Mouse (Mus musculus) CH12.LX (cell line): Measurements from ENCODE around the gene Btg1-ps1. TPM values are rescaled to one million over a fixed set of nuclear protein-coding genes. Genes with fewer than 3 reads are reported as not detected.

ENCODE experiments used
- DNase-seq: peaks from one replicate; pipeline ENCODE4 v3.0.0-alpha.2; 2013; ENCODE audit errors: extremely low read depth
- H3K27ac ChIP-seq: 2 replicates; pipeline ENCODE4 v1.5.1; 2012; ENCODE audit warnings: low read depth, mild to moderate bottlenecking, control low read depth, moderate library complexity; ENCODE audit not compliant: insufficient read depth
- H3K27me3 ChIP-seq: replicated peaks from 2 replicates; pipeline ENCODE3; 2012; ENCODE audit warnings: inconsistent platforms
- H3K36me3 ChIP-seq, 2 experiments: replicated peaks in 1 of 2; 2 replicates each; pipeline versions ENCODE3 to v1.6.1; 2012; ENCODE audit warnings: inconsistent platforms in 1 of 2, low read length in 1 of 2, mild to moderate bottlenecking in 1 of 2, mixed read lengths in 1 of 2, moderate library complexity in 1 of 2; ENCODE audit not compliant: control insufficient read depth in 1 of 2, insufficient read depth in 1 of 2
- H3K4me1 ChIP-seq, 2 experiments: 2 replicates each; pipeline ENCODE4 v1.6.1; 2012; ENCODE audit warnings: inconsistent platforms in 1 of 2, moderate library complexity in 1 of 2; ENCODE audit not compliant: insufficient read depth in 2 of 2, control insufficient read depth in 1 of 2
- H3K4me2 ChIP-seq: 2 replicates; pipeline ENCODE4 v1.6.1; 2012; ENCODE audit warnings: low read depth, mild to moderate bottlenecking, control low read depth; ENCODE audit not compliant: poor library complexity, insufficient read depth, severe bottlenecking
- H3K4me3 ChIP-seq, 3 experiments: fragments of 150-350 bp in 1 of 3; sonication (generic) in 1 of 3; replicated peaks in 1 of 3; 2 replicates each; pipeline versions ENCODE3 to v1.5.1; 2011 to 2012; ENCODE audit warnings: low read depth in 2 of 3, low read length in 2 of 3, mild to moderate bottlenecking in 2 of 3, moderate library complexity in 2 of 3, control low read depth in 1 of 3, improper control_type of control experiment in 1 of 3, inconsistent platforms in 1 of 3, mixed read lengths in 1 of 3; ENCODE audit not compliant: poor library complexity in 1 of 3
- H3K79me2 ChIP-seq: replicated peaks from 2 replicates; pipeline ENCODE4 v1.6.1; 2012; ENCODE audit warnings: mild to moderate bottlenecking, moderate library complexity; ENCODE audit not compliant: control insufficient read depth, poor library complexity, insufficient read depth, severe bottlenecking; ENCODE audit errors: extremely low read depth
- H3K9ac ChIP-seq: 2 replicates; pipeline ENCODE4 v1.6.1; 2012; ENCODE audit warnings: low read depth, mild to moderate bottlenecking, control low read depth, moderate library complexity; ENCODE audit not compliant: insufficient read depth
- H3K9me3 ChIP-seq: replicated peaks from 2 replicates; pipeline ENCODE3; 2012; ENCODE audit warnings: low read length, inconsistent platforms, mixed read lengths
- BHLHE40 ChIP-seq: IDR thresholded peaks from 2 replicates; pipeline ENCODE4 v1.6.1; 2011; ENCODE audit warnings: mild to moderate bottlenecking, low read depth, low read length, improper control_type of control experiment
- CHD1 ChIP-seq: IDR thresholded peaks from 2 replicates; pipeline ENCODE4 v1.6.1; 2012; ENCODE audit warnings: low read depth, low read length, improper control_type of control experiment, inconsistent platforms
- CTCF ChIP-seq, 2 experiments: IDR thresholded peaks in 1 of 2; conservative IDR thresholded peaks in 1 of 2; 2 replicates each; pipeline ENCODE4 v1.5.1; 2011 to 2012; ENCODE audit warnings: low read depth in 2 of 2, low read length in 2 of 2, improper control_type of control experiment in 1 of 2, inconsistent platforms in 1 of 2, mild to moderate bottlenecking in 1 of 2, moderate library complexity in 1 of 2
- ELF1 ChIP-seq: IDR thresholded peaks from 2 replicates; pipeline ENCODE4 v1.6.1; 2014; ENCODE audit warnings: low read depth, mild to moderate bottlenecking, inconsistent platforms, low read length, improper control_type of control experiment
- JUN ChIP-seq: IDR thresholded peaks from 2 replicates; pipeline ENCODE4 v1.6.1; 2011; ENCODE audit warnings: low read depth, mild to moderate bottlenecking, low read length, improper control_type of control experiment, moderate library complexity; ENCODE audit not compliant: insufficient read depth
- KAT2A ChIP-seq: IDR thresholded peaks from 2 replicates; pipeline ENCODE4 v1.6.1; 2012; ENCODE audit warnings: low read length, improper control_type of control experiment, inconsistent platforms; ENCODE audit not compliant: insufficient replicate concordance
- MAFK ChIP-seq: IDR thresholded peaks from 2 replicates; pipeline ENCODE4 v1.6.1; 2011; ENCODE audit warnings: low read length, improper control_type of control experiment; ENCODE audit not compliant: insufficient replicate concordance
- MAZ ChIP-seq: IDR thresholded peaks from 2 replicates; pipeline ENCODE4 v1.6.1; 2012; ENCODE audit warnings: low read depth, mild to moderate bottlenecking, inconsistent platforms, low read length, improper control_type of control experiment, moderate library complexity
- MEF2A ChIP-seq: IDR thresholded peaks from 2 replicates; pipeline ENCODE4 v1.6.1; 2014; ENCODE audit warnings: low read depth, mild to moderate bottlenecking, inconsistent platforms, low read length, improper control_type of control experiment, borderline replicate concordance
- POLR2AphosphoS2 ChIP-seq: IDR thresholded peaks from 2 replicates; pipeline ENCODE4 v1.6.1; 2011; ENCODE audit warnings: low read depth, low read length, improper control_type of control experiment
- RAD21 ChIP-seq: IDR thresholded peaks from 2 replicates; pipeline ENCODE4 v1.6.1; 2011; ENCODE audit warnings: low read depth, mild to moderate bottlenecking, low read length, improper control_type of control experiment, moderate library complexity
- SIN3A ChIP-seq: IDR thresholded peaks from 2 replicates; pipeline ENCODE4 v1.6.1; 2012; ENCODE audit warnings: low read length, improper control_type of control experiment, inconsistent platforms
- SMC3 ChIP-seq: IDR thresholded peaks from 2 replicates; pipeline ENCODE4 v1.6.1; 2011; ENCODE audit warnings: low read depth, low read length, improper control_type of control experiment
- TBP ChIP-seq: conservative IDR thresholded peaks from 2 replicates; pipeline ENCODE4 v1.6.1; 2011; ENCODE audit warnings: low read depth, low read length, improper control_type of control experiment
- ZMIZ1 ChIP-seq: IDR thresholded peaks from 2 replicates; pipeline ENCODE4 v1.6.1; 2012; ENCODE audit warnings: low read depth, mild to moderate bottlenecking, inconsistent platforms, low read length, improper control_type of control experiment
- dilution Hi-C: fragments of 300-500 bp; cut with MboI; formaldehyde crosslinking; loops from 2 replicates; pipeline ENCODE4 v1.14.3; 2020; ENCODE audit warnings: low sequenced_read_pairs; ENCODE audit not compliant: extremely low pct_unique_long_range_greater_than_20kb, extremely low pct_ligation_motif_present
- in situ Hi-C: fragments of 300-500 bp; cut with MboI; formaldehyde crosslinking; loops from 3 replicates; pipeline ENCODE4 v1.14.3; 2019; ENCODE audit warnings: low sequenced_read_pairs, low pct_ligation_motif_present, low pct_unique_long_range_greater_than_20kb, mixed read lengths
- polyA plus RNA-seq: library from polyadenylated mRNA; unstranded; fragments of >175 nt; gene quantifications from 2 replicates; pipeline ENCODE4 v1.2.1, GENCODE M21; 2012; ENCODE audit warnings: low read depth; ENCODE audit not compliant: insufficient read length
- total RNA-seq, 2 experiments: library from RNA; depleted of rRNA; stranded (reverse); fragments of 300-350 nt in 1 of 2; fragments of >200 nt in 1 of 2; gene quantifications; 2 replicates each; pipeline ENCODE4 v1.2.3; 2012 to 2014

Btg1-ps1 gene
- total and polyA plus RNA-seq, 3 experiments = not detected

DNA sequence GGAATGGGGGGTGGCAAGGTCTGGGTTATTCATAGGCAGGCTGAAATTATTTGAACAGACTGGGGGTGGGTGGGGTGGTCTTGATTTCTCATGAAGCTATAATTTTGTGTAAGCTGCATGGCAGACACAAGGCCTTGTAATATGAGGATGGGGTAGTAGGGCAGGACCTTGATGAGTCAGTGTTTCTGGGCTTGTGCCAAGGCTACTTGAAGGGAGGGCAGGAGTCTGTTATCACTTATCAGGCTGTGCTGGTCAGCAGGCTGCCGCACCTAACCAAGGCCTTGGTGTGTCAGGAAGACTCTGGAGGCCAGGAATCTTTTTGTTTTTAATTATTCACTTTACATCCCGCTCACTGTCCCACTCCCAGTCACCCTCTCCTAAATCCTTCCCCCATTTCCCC is 9.9 kb downstream of the Btg1-ps1 start:
- no peak overlapping the region for H3K4me3 ChIP-seq
- no peak for DNase-seq
- H3K4me2 ChIP-seq = no peak overlapping the region
- no peaks in the 10 kb centered on the region for H3K9me3 ChIP-seq
- TF ChIP-seq POLR2AphosphoS2 (no peak), ZMIZ1 (no peak), SMC3 (no peak), TBP (no peak), SIN3A (no peak), JUN (no peak), MAZ (no peak), RAD21 (no peak), KAT2A (no peak), ELF1 (no peak), CTCF (conservative IDR thresholded peaks at IDR 0.05 in 1 of 2, IDR thresholded peaks at IDR 0.05 in 1 of 2; ENCODE audit: low read depth in 2 of 2, low read length in 2 of 2) (no peak), MEF2A (no peak), BHLHE40 (no peak), MAFK (no peak), CHD1 (no peak)
- no peaks in the 10 kb centered on the region for H3K27me3 ChIP-seq
- no peak overlapping the region for H3K27ac ChIP-seq
- no peak overlapping the region for H3K9ac ChIP-seq
- in situ Hi-C loops = no loop called here
- H3K36me3 ChIP-seq = no peaks in the 10 kb centered on the region
- no peaks in the 10 kb centered on the region for H3K4me1 ChIP-seq
- dilution Hi-C loops = no loop called here
- H3K79me2 ChIP-seq = no peaks in the 10 kb centered on the region

Other genes starting within 250 kb of the Btg1-ps1 start
- gene Rhox5, start 214.0 kb downstream of the Btg1-ps1 start, total RNA-seq (2012; rRNA removed) = 771 and 814 TPM in 2 replicates
- 67.3 and 73.6 TPM in 2 replicates for gene Rhox5, start 214.0 kb downstream of the Btg1-ps1 start, total RNA-seq (2014; rRNA removed)
- 164 and 235 TPM in 2 replicates for gene Rhox5, start 214.0 kb downstream of the Btg1-ps1 start, polyA plus RNA-seq
- gene Rhox6, start 191.9 kb downstream of the Btg1-ps1 start, total RNA-seq (2012; rRNA removed) = not detected in 2 replicates
- gene Rhox6, start 191.9 kb downstream of the Btg1-ps1 start, total RNA-seq (2014; rRNA removed) = not detected in 2 replicates
- not detected in 2 replicates for gene Rhox6, start 191.9 kb downstream of the Btg1-ps1 start, polyA plus RNA-seq
- gene Rhox7a, start 187.1 kb downstream of the Btg1-ps1 start, total RNA-seq (2012; rRNA removed) = not detected in 2 replicates
- not detected in 2 replicates for gene Rhox7a, start 187.1 kb downstream of the Btg1-ps1 start, total RNA-seq (2014; rRNA removed)
- gene Rhox7a, start 187.1 kb downstream of the Btg1-ps1 start, polyA plus RNA-seq = not detected in 2 replicates
- not detected in 2 replicates for gene Rhox8, start 139.9 kb downstream of the Btg1-ps1 start, total RNA-seq (2012; rRNA removed)
- not detected in 2 replicates for gene Rhox8, start 139.9 kb downstream of the Btg1-ps1 start, total RNA-seq (2014; rRNA removed)
- 0.31 TPM in 1 of 2 replicates, not detected in the other for gene Rhox8, start 139.9 kb downstream of the Btg1-ps1 start, polyA plus RNA-seq
- gene Rhox7b, start 121.6 kb downstream of the Btg1-ps1 start, total RNA-seq (2012; rRNA removed) = not detected in 2 replicates
- gene Rhox7b, start 121.6 kb downstream of the Btg1-ps1 start, total RNA-seq (2014; rRNA removed) = not detected in 2 replicates
- gene Rhox7b, start 121.6 kb downstream of the Btg1-ps1 start, polyA plus RNA-seq = not detected in 2 replicates
- not detected in 2 replicates for gene Rhox9, start 117.0 kb downstream of the Btg1-ps1 start, total RNA-seq (2012; rRNA removed)
- gene Rhox9, start 117.0 kb downstream of the Btg1-ps1 start, total RNA-seq (2014; rRNA removed) = not detected in 2 replicates
- not detected in 2 replicates for gene Rhox9, start 117.0 kb downstream of the Btg1-ps1 start, polyA plus RNA-seq
- gene Btg1-ps2, start 24.3 kb upstream of the Btg1-ps1 start, total RNA-seq (2012; rRNA removed) = not detected in 2 replicates
- not detected in 2 replicates for gene Btg1-ps2, start 24.3 kb upstream of the Btg1-ps1 start, total RNA-seq (2014; rRNA removed)
- gene Btg1-ps2, start 24.3 kb upstream of the Btg1-ps1 start, polyA plus RNA-seq = not detected in 2 replicates
- gene Rhox10, start 47.7 kb upstream of the Btg1-ps1 start, total RNA-seq (2012; rRNA removed) = not detected in 2 replicates
- not detected in 2 replicates for gene Rhox10, start 47.7 kb upstream of the Btg1-ps1 start, total RNA-seq (2014; rRNA removed)
- gene Rhox10, start 47.7 kb upstream of the Btg1-ps1 start, polyA plus RNA-seq = not detected in 2 replicates
- gene Rhox11, start 66.3 kb upstream of the Btg1-ps1 start, total RNA-seq (2012; rRNA removed) = not detected in 2 replicates
- gene Rhox11, start 66.3 kb upstream of the Btg1-ps1 start, total RNA-seq (2014; rRNA removed) = not detected in 2 replicates
- not detected in 2 replicates for gene Rhox11, start 66.3 kb upstream of the Btg1-ps1 start, polyA plus RNA-seq
- not detected in 2 replicates for gene Rhox12, start 92.1 kb upstream of the Btg1-ps1 start, total RNA-seq (2012; rRNA removed)
- gene Rhox12, start 92.1 kb upstream of the Btg1-ps1 start, total RNA-seq (2014; rRNA removed) = not detected in 2 replicates
- gene Rhox12, start 92.1 kb upstream of the Btg1-ps1 start, polyA plus RNA-seq = not detected in 2 replicates
- 223 and 280 TPM in 2 replicates for gene Rhox13, start 102.4 kb upstream of the Btg1-ps1 start, total RNA-seq (2012; rRNA removed)
- 2.1 and 2.6 TPM in 2 replicates for gene Rhox13, start 102.4 kb upstream of the Btg1-ps1 start, total RNA-seq (2014; rRNA removed)
- 12.9 and 14.2 TPM in 2 replicates for gene Rhox13, start 102.4 kb upstream of the Btg1-ps1 start, polyA plus RNA-seq
- gene Zbtb33, start 171.0 kb upstream of the Btg1-ps1 start, total RNA-seq (2012; rRNA removed) = 14.0 and 15.4 TPM in 2 replicates
- gene Zbtb33, start 171.0 kb upstream of the Btg1-ps1 start, total RNA-seq (2014; rRNA removed) = 25.0 and 26.4 TPM in 2 replicates
- gene Zbtb33, start 171.0 kb upstream of the Btg1-ps1 start, polyA plus RNA-seq = 10.0 and 10.7 TPM in 2 replicates
- 0.29 and 0.30 TPM in 2 replicates for gene Tmem255a, start 233.6 kb upstream of the Btg1-ps1 start, total RNA-seq (2012; rRNA removed)
- 0.63 and 0.68 TPM in 2 replicates for gene Tmem255a, start 233.6 kb upstream of the Btg1-ps1 start, total RNA-seq (2014; rRNA removed)
- gene Tmem255a, start 233.6 kb upstream of the Btg1-ps1 start, polyA plus RNA-seq = 1.4 TPM in 2 replicates